Mouse (Mus musculus) embryo, embryonic 10.5 days (tissue): ENCODE results near the gene Fbxl20.
A peak's percentile ranks its signal among the peaks of the same experiment; 100 is the strongest.

Experiments used
- DNase-seq: peaks from one replicate; pipeline ENCODE4 v3.0.0-alpha.2; 2015; ENCODE audit warnings: low spot score

Fbxl20 gene

GRCm38 (mm10) chr11:98049672-98050519 lies 100.3 kb downstream of the Fbxl20 start:
- DNase-seq: no peak

GRCm38 (mm10) chr11:98047745-98048144 lies 102.5 kb downstream of the Fbxl20 start:
- no peak for DNase-seq

- DNase-seq: no peak
Observed at GRCm38 (mm10) chr11:98046466-98046865, 103.7 kb downstream of the Fbxl20 start.

GRCm38 (mm10) chr11:98045596-98045995 lies 104.6 kb downstream of the Fbxl20 start:
- DNase-seq: no peak

- DNase-seq: no peak
Observed at GRCm38 (mm10) chr11:98044074-98044473, 106.1 kb downstream of the Fbxl20 start.

- DNase-seq: no peak
Observed at GRCm38 (mm10) chr11:98042741-98043140, 107.5 kb downstream of the Fbxl20 start.

GRCm38 (mm10) chr11:98040975-98041374 lies 109.2 kb downstream of the Fbxl20 start:
- no peak for DNase-seq

GRCm38 (mm10) chr11:98037871-98038270 lies 112.3 kb downstream of the Fbxl20 start:
- DNase-seq: no peak

GRCm38 (mm10) chr11:98035977-98036377 lies 114.2 kb downstream of the Fbxl20 start:
- DNase-seq: peak; percentile 71

- peak; percentile 28 for DNase-seq
Observed at GRCm38 (mm10) chr11:98034840-98035239, 115.4 kb downstream of the Fbxl20 start.

GRCm38 (mm10) chr11:98034061-98034460 lies 116.1 kb downstream of the Fbxl20 start:
- DNase-seq: no peak
